Mouse (Mus musculus): ENCODE results near the gene Pde9a.

Pde9a gene

GRCm38 (mm10) chr17:31433978-31434797 is 48.2 kb downstream of the Pde9a start:
- DNase-seq, result peak; percentile 33 to 41

- DNase-seq, result no peak
These were observed 48.9 kb downstream of the Pde9a start for GRCm38 (mm10) chr17:31434825-31435325.

GRCm38 (mm10) chr17:31435934-31436813 is 50.2 kb downstream of the Pde9a start:
- DNase-seq, result no peak

GRCm38 (mm10) chr17:31436814-31437406 is 50.9 kb downstream of the Pde9a start:
- DNase-seq, result no peak

GRCm38 (mm10) chr17:31437482-31437881 is 51.5 kb downstream of the Pde9a start:
- no peak for DNase-seq

- no peak for DNase-seq
These were observed 54.0 kb downstream of the Pde9a start for GRCm38 (mm10) chr17:31439978-31440377.

GRCm38 (mm10) chr17:31442513-31442912 is 56.5 kb downstream of the Pde9a start:
- no peak for DNase-seq

- DNase-seq, result no peak
These were observed 58.2 kb downstream of the Pde9a start for GRCm38 (mm10) chr17:31444251-31444650.

- peak; percentile 89 to 94 for DNase-seq
These were observed 59.2 kb downstream of the Pde9a start for GRCm38 (mm10) chr17:31445061-31445731.

- DNase-seq, result no peak
These were observed 61.8 kb downstream of the Pde9a start for GRCm38 (mm10) chr17:31447766-31448165.

GRCm38 (mm10) chr17:31448519-31448918 is 62.5 kb downstream of the Pde9a start:
- no peak for DNase-seq

- no peak for DNase-seq
These were observed 64.2 kb downstream of the Pde9a start for GRCm38 (mm10) chr17:31450206-31450605.

- DNase-seq, result no peak
These were observed 65.2 kb downstream of the Pde9a start for GRCm38 (mm10) chr17:31451179-31451708.

GRCm38 (mm10) chr17:31452816-31453215 is 66.8 kb downstream of the Pde9a start:
- no peak for DNase-seq

- DNase-seq, result no peak
These were observed 67.5 kb downstream of the Pde9a start for GRCm38 (mm10) chr17:31453476-31453875.

GRCm38 (mm10) chr17:31454056-31454455 is 68.0 kb downstream of the Pde9a start:
- no peak for DNase-seq

GRCm38 (mm10) chr17:31456723-31457567 is 70.9 kb downstream of the Pde9a start:
- no peak for DNase-seq

GRCm38 (mm10) chr17:31460416-31460815 is 74.4 kb downstream of the Pde9a start:
- no peak for DNase-seq

GRCm38 (mm10) chr17:31462506-31462905 is 76.5 kb downstream of the Pde9a start:
- DNase-seq, result no peak

GRCm38 (mm10) chr17:31466854-31467253 is 80.8 kb downstream of the Pde9a start:
- no peak for DNase-seq

- DNase-seq, result no peak
These were observed 82.5 kb downstream of the Pde9a start for GRCm38 (mm10) chr17:31468496-31468895.

All from kidney, adult 8-10 months (tissue).